Mouse (Mus musculus) ovary, postnatal 36 days (tissue): ENCODE results near the gene Stk19.
A peak's percentile ranks its signal among the peaks of the same experiment; 100 is the strongest.
"Not testable (repeated sequence)": the region's sequence is repeated elsewhere in the genome, so short reads cannot be mapped to it uniquely, and the experiment has no call there.

Experiments
- DNase-seq: peaks from one replicate; pipeline ENCODE4 v3.0.0; 2022; ENCODE audit warnings: low spot score, mixed read lengths

Gene Stk19

DNA sequence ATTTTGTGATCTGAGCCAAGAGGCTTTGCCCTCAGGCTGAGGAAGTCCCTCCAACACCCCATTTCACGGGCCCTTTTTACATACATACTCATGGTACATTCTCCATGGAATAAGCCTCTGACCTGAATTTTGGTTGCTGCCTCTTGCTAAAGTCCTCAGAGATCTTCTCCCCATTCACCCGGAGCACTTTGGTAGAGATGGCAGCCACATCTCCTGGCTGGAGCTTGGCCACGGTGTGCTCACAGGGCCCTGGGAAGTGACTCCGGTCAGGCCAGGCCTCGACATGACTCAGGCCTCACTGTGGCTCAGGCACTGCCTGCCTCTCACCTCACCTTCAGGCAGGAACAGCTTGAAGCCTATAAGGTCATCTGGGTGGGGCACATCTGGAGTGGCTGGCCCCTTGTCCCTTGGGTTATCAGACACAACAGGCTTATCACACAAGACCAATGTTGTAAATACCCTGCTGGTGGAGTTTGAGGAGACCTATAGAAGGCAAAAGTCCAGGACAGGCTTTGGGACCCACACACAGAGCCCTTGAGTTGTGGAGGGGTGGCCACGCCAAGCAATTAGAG, 4.1 kb upstream of the Stk19 start:
- DNase-seq = no peak

DNA sequence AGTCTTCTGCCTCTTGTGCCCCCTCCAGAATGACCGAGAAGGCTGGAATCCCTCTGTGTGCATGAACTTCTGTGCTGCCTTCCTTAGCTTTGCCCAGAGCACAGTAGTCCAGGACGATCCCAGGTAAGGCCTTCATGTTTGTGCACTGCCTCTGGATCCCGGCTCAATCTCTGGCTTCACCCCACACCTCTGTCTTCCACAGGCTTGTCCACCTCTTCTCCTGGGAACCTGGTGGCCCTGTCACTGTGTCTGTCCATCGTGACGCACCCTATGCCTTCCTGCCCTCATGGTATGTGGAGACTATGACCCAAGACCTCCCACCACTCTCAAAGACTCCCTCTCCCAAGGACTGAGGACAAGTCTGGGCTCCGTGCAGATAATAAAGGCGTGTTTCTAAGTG, 2.0 kb upstream of the Stk19 start:
- DNase-seq = no peak

GRCm38 (mm10) chr17:34837464-34838324, 949 bp upstream of the Stk19 start:
- DNase-seq = no peak

DNA sequence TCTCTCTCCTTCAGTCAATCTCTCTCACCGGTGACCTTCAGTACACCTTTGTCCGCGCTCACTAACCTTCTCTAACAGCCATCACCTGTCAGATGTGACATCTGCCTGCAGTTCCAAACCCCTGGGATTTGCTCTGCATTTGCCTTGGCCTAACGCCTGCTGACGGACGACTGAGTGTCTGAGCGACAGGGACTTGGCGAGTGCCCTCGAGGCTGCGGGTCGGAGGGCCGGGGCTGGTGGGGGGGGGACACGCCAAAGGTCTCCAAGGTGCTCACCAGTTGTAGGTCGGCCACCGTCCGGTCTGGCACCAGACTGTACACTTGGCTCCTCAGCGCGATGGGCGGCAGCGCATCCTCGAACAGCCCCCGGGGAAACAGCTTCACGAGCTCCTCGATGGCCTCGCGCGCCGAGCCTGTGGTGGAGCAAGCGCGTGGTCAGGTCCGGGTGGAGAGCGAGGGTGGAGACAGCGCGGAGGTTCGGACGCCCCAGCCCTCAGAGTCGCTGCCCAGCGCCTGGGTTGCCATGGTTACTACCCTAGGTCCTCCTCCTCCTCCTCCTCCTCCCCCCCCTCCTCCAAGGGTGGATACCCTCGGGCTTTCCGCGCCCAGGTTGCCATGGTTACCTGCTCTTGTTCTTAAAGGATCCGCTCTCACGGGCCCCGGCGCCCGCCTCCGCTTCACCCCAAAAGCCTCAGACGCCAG, 440 bp downstream of the Stk19 start:
- DNase-seq = no peak

GRCm38 (mm10) chr17:34830776-34831175, 6.0 kb downstream of the Stk19 start:
- not testable (repeated sequence) for DNase-seq

DNA sequence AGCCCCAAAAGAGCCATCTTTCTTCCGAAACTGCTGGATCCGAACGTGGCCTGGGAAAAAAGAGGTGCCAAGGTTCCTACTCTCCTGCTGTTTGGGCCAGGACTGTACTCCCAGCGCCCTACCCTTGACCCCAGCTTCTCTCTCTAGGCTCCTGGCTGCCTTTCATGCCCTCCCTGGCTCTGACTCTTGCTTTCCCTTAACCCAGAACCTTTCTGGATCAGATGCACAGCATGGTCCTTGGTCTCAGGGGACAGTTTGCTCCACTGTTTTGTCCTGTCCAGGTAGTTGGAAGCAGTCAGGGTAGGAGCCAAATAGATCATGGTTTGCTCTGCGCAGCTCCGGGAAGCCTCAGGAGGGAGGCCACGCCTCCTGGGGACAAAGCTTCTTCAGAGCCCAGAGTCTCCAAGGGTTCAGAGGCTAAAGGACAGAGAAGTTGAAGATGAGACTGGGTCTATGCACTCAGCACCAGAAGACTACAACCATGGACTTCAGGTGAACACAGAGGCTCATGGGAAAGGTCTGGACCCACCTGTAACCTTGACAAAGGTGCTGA, 21.9 kb downstream of the Stk19 start:
- DNase-seq = no peak

- DNase-seq = peak; percentile 20
These were observed 23.0 kb downstream of the Stk19 start for GRCm38 (mm10) chr17:34813747-34814146.

- DNase-seq = no peak
These were observed 25.5 kb downstream of the Stk19 start for GRCm38 (mm10) chr17:34811275-34811674.

DNA sequence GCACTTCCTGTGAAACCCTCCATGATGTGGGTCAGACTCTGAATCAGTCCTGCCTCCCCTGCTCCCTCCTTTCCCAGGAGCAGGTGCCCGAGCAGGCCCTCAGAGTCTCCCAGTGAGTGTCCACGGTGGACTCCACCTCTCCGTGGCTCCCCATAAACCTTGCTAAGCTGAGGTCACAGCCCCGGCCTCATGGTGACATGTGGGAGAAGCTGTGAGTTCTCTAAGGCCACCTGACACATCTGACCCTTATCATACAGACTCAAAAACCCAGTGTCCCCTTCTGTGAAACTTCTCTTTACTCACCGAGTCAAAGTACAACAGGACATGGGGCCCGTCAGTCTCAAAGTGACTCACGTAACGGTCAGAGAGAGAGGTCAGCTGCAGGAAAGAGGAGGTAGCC, 25.9 kb downstream of the Stk19 start:
- DNase-seq = not testable (repeated sequence)

DNA sequence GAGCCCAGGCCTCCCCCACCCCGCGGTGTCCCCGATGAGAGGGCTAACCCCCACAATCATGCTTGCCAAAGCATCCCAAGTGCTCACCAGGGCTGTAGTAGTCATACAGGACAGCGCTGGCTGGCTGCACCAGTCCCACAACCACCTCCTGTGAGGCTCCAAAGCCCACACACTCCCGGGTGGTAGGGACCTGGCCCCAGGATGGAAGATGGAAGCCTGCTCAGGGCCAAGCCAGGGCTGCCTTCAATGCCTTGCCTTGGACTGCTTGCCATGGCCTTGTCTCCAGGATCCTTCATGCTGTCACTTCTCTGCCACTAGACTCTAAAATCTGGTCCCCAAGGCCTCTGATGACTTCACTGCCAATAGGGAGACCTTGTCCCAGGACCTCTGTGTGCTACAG, 26.3 kb downstream of the Stk19 start:
- not testable (repeated sequence) for DNase-seq

DNA sequence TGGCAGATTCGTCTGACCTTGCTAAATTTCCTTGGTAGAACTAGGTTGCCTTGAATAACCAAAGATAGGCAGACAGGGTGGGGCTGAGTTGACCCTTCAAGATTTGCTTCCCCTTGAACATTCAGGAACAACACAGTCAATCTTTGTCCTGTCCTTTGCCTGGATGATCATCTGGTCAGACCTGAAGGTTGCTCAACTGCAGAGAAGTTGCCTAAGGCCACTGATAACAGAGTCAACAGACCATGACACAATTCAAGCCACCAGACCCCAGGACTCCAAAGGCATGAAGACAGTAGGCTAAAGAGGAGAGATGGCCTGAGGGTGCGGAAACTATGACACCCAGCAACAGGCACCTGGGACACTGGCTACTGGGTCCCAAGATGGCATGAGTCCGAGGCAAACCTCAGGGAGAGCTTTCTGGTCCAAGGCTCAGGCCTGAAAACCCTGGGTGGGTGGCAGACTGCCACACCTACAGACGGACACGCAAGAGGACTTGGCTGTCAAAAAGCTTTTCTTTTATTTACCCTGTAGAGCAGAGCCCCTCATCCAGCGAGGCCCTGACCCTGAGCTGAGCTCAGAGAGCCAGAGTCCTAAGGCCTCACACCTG, 28.0 kb downstream of the Stk19 start:
- DNase-seq = no peak

- no peak for DNase-seq
These were observed 29.6 kb downstream of the Stk19 start for GRCm38 (mm10) chr17:34807176-34807575.

GRCm38 (mm10) chr17:34804871-34805562, 31.7 kb downstream of the Stk19 start:
- no peak for DNase-seq

- DNase-seq = not testable (repeated sequence)
These were observed 32.4 kb downstream of the Stk19 start, which contains the start of gene Cyp21a1 for GRCm38 (mm10) chr17:34804301-34804700. Gene Cyp21a1 (minus strand): TSS chr17:34804561.

DNA sequence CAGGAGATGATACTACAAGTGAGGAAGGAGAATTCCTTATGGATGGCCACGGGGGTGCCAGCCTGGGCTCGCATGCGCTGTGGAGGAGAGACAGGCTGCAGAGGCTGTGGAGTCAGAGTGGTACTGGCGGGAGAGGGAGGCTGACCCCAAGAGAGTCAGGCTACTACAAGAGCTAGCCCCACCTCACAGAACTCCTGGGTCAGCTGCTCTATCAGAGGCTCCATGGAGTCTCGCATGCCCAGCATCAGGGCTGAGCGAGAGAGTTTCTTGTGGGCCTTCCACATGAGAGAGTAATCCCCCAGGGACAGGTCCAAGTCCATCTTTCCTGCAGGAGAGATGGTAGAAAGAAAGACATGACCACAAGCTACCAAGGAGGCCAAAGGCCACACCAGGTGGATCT, 33.4 kb downstream of the Stk19 start:
- not testable (repeated sequence) for DNase-seq

- not testable (repeated sequence) for DNase-seq
These were observed 34.0 kb downstream of the Stk19 start for GRCm38 (mm10) chr17:34802756-34803155.

DNA sequence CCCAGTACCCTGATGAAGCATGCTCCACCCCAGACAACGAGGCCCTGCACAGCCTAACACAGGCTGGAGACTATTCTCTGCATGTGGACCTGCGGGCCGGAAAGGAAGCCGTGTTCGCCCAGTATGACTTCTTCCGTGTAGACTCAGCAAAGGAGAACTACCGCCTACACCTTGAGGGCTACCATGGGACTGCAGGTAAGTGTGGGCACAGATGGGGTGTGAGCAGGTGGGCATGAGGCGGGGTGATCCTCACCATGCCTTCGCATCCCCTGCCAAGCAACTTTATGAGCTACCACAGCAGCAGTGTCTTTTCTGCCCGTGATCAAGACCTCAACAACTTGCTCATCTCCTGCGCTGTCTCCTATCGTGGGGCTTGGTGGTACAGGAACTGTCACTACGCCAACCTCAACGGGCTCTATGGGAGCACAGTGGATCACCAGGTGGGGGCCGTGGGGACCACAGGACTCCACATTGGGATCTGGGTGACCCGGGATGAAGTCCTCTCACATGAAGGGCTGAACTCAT, 35.9 kb downstream of the Stk19 start:
- DNase-seq = not testable (repeated sequence)

DNA sequence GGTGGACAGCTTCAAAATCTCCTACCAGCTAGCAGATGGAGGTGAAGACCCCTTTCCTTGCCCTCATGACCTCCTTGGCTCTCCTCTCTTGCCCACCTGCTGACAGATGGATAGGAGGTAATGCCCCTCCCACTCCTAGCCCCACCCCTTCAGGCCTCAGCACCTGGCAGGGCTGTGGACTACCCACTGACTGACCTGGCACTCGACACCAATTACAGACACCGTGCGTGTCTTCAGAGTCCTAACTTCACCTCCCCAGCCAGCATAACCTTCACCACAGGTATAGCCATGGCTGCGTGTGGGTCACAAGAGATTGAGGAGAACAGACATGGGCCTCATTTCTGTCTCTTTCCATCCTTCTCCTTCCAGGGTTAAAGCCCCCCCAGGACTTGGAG, 37.2 kb downstream of the Stk19 start:
- no peak for DNase-seq

GRCm38 (mm10) chr17:34798866-34799530, 37.7 kb downstream of the Stk19 start:
- no peak for DNase-seq

DNA sequence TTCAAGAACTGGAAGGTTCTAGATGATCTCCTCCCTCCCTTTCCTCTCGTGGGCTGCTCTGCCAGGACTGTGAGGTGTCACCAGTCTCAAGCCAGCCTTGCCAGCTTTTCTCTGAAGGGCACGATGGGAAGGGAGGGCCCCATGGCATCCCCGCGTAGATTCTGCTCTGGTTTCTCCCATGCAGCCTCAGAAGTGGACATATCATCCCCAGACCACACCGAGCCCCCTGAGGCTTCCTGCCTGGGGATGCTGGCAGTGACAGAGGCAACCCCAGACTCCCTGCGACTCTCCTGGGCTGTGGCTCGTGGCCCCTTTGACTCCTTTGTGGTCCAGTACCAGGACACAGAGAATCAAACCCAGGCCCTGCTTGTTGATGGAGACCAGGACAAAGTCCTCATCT, 38.7 kb downstream of the Stk19 start:
- DNase-seq = not testable (repeated sequence)
